Mouse (Mus musculus) lung, adult 2 months (tissue): ENCODE results near the gene Nxf1.

Experiments used
- CTCF ChIP-seq: fragments of 200-500 bp; IDR thresholded peaks from 2 replicates; pipeline ENCODE4 v1.5.1; 2011; ENCODE audit warnings: mild to moderate bottlenecking, low read length, control low read depth; ENCODE audit not compliant: insufficient read depth
- POLR2A ChIP-seq: fragments of 200-500 bp; IDR thresholded peaks from 2 replicates; pipeline ENCODE4 v1.6.1; 2011; ENCODE audit warnings: low read depth, mild to moderate bottlenecking, control low read depth, low read length, borderline replicate concordance; ENCODE audit errors: extremely low read depth

DNA sequence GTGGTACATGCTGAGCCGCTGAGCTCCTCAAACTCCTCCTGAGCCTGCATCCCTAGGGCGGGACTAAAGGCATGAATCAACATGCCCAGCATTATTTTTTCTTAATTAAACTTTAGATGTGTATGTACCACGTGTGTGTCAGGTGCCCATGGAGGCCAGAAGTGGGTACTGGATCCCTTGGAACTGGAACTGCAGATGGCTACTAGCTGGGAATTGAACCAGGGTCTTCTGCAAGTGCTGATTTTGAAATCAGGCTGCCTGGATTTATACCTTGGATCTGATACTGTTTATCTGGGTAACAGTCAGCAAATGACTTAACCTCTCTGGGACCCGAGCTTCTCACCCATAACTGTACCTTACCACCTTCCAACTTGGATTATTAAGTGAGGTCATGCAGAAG lies 34.9 kb upstream of the Nxf1 start:
- TF ChIP-seq CTCF (no peak), POLR2A (no peak)
